Mouse (Mus musculus): ENCODE data around the gene Dcpp1. TPM values are rescaled to one million over a fixed set of nuclear protein-coding genes. Genes with fewer than 3 reads are reported as not detected.

Gene Dcpp1
- polyA plus RNA-seq (2017; shearing (Covaris generic)), result not detected

DNA sequence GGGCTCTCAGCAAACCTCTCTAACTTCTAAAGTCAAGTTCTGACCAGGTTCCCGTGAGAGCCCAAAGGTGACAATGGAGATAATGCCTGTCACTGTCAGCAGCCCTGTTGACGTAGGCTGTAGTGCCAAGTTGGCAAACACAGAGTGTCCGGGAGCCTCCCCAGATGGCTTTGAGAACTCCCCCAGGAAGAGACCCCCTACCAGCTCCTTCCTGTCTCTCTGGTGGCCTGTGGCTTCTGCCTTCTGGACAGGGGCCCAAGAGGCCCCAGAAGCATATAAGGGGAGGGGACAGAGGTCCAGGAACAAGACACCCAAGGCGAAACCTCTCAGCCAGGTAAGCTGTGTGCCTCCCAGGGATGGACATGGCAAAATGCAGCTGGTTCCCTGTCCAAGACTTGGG is at the start of gene Dcpp1, which contains the start of gene Dcpp2:
Dcpp1 (plus strand) TSS at position 301 of the 400 bp plus-strand sequence.
Dcpp2 (plus strand) TSS at position 305 of the 400 bp plus-strand sequence.

DNA sequence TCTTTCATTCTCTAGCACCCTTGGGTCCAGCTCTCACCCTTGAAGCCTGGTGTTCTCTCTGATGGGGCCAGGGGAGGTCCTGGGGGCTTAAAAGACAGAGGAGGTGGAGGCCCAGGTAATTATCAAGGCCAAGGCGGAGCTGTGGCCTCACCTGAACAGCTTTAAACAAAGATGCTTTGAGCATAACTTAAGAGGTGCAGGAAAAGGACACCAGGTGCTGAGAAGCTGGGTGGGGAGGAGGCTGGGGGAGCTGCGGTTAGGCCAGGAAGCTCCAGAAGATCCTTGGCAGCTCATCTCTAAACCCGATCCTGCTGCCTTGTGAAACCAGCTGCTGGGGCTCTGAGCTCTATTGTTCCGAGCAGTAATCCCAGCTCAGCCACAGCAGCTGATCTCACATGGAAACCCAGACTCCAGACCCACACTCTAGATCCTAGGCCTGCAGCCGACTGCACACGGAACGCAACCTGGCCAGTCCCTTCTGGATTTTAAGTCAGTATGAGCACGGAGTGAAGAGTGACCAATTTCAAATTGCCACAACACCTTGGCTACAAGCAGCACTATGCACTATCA is 44.6 kb upstream of the Dcpp1 start, which contains the start of gene Prss33:
Prss33 (minus strand) TSS at position 51 of the 570 bp plus-strand sequence.

DNA sequence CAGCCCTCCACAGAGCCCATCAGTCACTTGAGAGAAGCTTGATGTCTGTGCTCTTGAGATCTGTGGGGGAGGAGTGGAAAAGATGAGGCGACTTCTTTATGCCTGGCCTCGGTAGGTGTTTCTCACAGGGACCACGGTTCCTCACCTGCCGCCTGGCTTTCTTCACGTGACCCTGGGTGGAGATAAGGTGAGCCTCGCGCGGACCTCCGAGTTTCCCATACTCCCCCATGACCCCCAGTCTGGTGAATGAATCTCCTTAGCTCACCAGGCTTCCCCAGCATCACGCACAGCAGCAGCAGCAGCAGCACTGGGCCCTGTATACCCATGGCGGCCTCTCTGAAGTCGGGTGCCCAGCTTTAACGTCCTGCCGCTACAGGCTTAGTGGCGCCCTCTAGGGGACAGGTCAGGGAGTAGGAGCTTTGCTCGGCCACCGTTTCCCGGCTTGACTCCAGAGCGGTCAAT is 36.8 kb upstream of the Dcpp1 start, which contains the start of the genes Prss32 and Prss41:
Prss32 (plus strand) TSS at position 44 of the 462 bp plus-strand sequence.
Prss41 (minus strand) TSS at position 361 of the 462 bp plus-strand sequence.

GRCm38 (mm10) chr17:23867756-23868155 is 12.9 kb upstream of the Dcpp1 start, which contains the start of gene Prss21:
TSS of gene Prss21 (plus strand) at chr17:23868056.

DNA sequence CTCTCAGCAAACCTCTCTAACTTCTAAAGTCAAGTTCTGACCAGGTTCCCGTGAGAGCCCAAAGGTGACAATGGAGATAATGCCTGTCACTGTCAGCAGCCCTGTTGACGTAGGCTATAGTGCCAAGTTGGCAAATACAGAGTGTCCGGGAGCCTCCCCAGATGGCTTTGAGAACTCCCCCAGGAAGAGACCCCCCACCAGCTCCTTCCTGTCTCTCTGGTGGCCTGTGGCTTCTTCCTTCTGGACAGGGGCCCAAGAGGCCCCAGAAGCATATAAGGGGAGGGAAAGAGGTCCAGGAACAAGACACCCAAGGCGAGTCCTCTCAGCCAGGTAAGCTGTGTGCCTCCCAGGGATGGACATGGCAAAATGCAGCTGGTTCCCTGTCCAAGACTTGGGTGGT is 36.5 kb downstream of the Dcpp1 start, which contains the start of gene Dcpp3:
Dcpp3 (plus strand) TSS at position 301 of the 400 bp plus-strand sequence.

Other genes with a start within 250 kb of the Dcpp1 start
- gene Mmp25, start 235.6 kb upstream of the Dcpp1 start, polyA plus RNA-seq (2017; shearing (Covaris generic)), result 0.77 TPM
- not detected for gene Bicdl2, start 220.4 kb upstream of the Dcpp1 start, polyA plus RNA-seq (2017; shearing (Covaris generic))
- 68.4 TPM for gene Hcfc1r1, start 207.3 kb upstream of the Dcpp1 start, polyA plus RNA-seq (2017; shearing (Covaris generic))
- gene Thoc6, start 207.0 kb upstream of the Dcpp1 start, polyA plus RNA-seq (2017; shearing (Covaris generic)), result 33.8 TPM
- 9.2 TPM for gene Tnfrsf12a, start 203.4 kb upstream of the Dcpp1 start, polyA plus RNA-seq (2017; shearing (Covaris generic))
- not detected for gene Cldn6, start 201.6 kb upstream of the Dcpp1 start, polyA plus RNA-seq (2017; shearing (Covaris generic))
- gene Cldn9, start 196.8 kb upstream of the Dcpp1 start, polyA plus RNA-seq (2017; shearing (Covaris generic)), result not detected
- not detected for gene 1520401A03Rik, start 158.1 kb upstream of the Dcpp1 start, polyA plus RNA-seq (2017; shearing (Covaris generic))
- gene Pkmyt1, start 154.5 kb upstream of the Dcpp1 start, polyA plus RNA-seq (2017; shearing (Covaris generic)), result 28.6 TPM
- gene Paqr4, start 140.0 kb upstream of the Dcpp1 start, polyA plus RNA-seq (2017; shearing (Covaris generic)), result 10.4 TPM
- gene Kremen2, start 135.0 kb upstream of the Dcpp1 start, polyA plus RNA-seq (2017; shearing (Covaris generic)), result 6.0 TPM
- 34.0 TPM for gene Flywch1, start 109.3 kb upstream of the Dcpp1 start, polyA plus RNA-seq (2017; shearing (Covaris generic))
- gene Flywch2, start 94.8 kb upstream of the Dcpp1 start, polyA plus RNA-seq (2017; shearing (Covaris generic)), result 4.5 TPM
- gene Srrm2, start 90.3 kb upstream of the Dcpp1 start, polyA plus RNA-seq (2017; shearing (Covaris generic)), result 568 TPM
- gene Elob, start 51.7 kb upstream of the Dcpp1 start, polyA plus RNA-seq (2017; shearing (Covaris generic)), result 672 TPM
- gene Prss33, start 44.8 kb upstream of the Dcpp1 start, polyA plus RNA-seq (2017; shearing (Covaris generic)), result 0.39 TPM
- not detected for gene Prss32, start 37.0 kb upstream of the Dcpp1 start, polyA plus RNA-seq (2017; shearing (Covaris generic))
- 6.6 TPM for gene Prss41, start 36.7 kb upstream of the Dcpp1 start, polyA plus RNA-seq (2017; shearing (Covaris generic))
- gene Prss21, start 12.8 kb upstream of the Dcpp1 start, polyA plus RNA-seq (2017; shearing (Covaris generic)), result not detected
- gene Dcpp2, start within 50 bp of the Dcpp1 start, polyA plus RNA-seq (2017; shearing (Covaris generic)), result not detected
- gene Dcpp3, start 36.6 kb downstream of the Dcpp1 start, polyA plus RNA-seq (2017; shearing (Covaris generic)), result not detected
- gene Sbp, start 60.8 kb downstream of the Dcpp1 start, polyA plus RNA-seq (2017; shearing (Covaris generic)), result not detected
- gene Sbpl, start 74.4 kb downstream of the Dcpp1 start, polyA plus RNA-seq (2017; shearing (Covaris generic)), result not detected
- gene Prss30, start 99.7 kb downstream of the Dcpp1 start, polyA plus RNA-seq (2017; shearing (Covaris generic)), result 0.26 TPM
- gene Prss22, start 117.2 kb downstream of the Dcpp1 start, polyA plus RNA-seq (2017; shearing (Covaris generic)), result not detected
- gene Prss27, start 157.3 kb downstream of the Dcpp1 start, polyA plus RNA-seq (2017; shearing (Covaris generic)), result 0.55 TPM
- 12.9 TPM for gene Kctd5, start 192.6 kb downstream of the Dcpp1 start, polyA plus RNA-seq (2017; shearing (Covaris generic))

All from inflammation-experienced regulatory T-cells, adult 16 weeks (primary cell).